Mouse (Mus musculus): ENCODE data around the gene 1110051M20Rik.

Gene 1110051M20Rik

DNA sequence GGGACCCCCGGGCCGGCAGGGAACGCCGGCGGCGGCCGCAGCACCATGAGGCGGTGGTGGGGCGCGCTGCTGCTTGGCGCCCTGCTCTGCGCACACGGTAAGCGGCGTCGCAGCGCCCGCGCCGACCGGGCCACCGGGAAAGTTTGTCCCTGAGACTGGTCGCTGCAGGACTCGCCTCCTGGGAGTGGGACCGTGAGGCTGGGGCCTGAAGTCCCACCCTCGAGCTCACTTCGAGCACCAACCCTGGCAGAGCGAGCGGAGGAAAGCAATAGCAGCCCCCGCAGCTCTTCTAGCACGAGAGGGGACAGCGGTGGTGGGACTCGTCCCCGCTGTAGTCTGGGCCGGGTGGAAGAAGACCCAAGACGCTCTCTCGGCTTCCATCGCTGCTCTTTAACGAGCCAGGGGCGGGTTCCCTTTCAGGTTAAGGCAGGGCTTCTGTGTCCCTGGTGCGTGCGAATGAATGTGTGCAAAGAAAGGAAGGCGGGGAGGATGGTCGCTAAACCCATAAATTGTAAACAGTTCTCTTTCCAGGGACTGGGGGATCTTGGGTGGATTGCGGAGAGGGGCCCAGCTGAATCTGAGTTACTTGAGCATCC, 13.2 kb upstream of the 1110051M20Rik start:
- DNase-seq (ENCODE audit: low read depth): no peak

DNA sequence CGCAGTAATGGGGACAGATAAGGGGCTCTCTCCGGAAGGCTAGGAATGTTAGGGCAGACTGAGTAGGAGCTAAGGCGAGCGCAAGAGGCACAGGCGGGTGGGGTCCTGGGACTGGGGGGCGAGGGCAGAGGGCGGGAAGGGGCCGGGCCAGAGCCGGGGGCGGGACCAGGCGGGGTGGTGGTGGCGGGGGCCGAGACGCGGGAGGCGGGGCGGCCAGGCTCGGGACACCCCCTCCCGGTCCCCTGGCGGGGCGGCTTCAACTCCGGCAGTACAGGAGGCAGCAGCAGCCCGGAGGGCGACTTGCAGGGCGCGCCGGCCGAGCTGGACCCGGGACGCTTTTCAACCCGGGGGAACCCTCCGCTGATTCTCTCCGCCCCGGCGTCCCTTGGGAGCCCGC, 12.8 kb upstream of the 1110051M20Rik start, which contains the start of gene Lrp4:
Gene Lrp4, plus strand, starts transcription at position 253 of the 397 bp plus-strand sequence.
- no peak for DNase-seq (ENCODE audit: low read depth)

DNA sequence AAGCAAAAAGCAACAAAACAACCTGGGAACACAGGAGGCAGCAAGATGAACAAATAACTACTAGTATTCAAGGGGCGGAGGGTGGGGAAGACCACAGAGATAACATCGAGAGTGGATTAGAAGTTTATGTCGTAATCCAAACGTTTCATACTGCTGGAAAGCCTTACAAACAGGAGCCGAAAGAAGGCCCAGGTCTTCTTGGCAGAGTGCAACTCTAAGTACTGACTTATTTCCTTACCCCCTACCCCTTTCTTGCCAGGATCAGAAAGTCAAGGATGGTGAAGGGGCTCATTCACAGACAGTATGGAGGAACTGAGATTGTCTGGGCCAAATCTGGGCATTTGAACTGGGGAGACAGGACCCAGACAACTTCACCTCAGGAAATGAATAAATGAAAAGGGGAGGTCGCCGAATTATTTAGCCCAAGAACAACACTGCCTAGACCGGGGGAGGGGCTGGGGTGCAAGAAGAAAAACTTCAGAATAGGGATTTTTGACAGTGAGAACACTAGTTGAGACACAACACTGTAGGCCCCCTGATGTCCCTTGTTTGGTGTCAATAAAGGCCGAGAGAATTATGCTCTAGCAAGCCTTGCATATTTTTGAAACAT, 12.1 kb upstream of the 1110051M20Rik start:
- DNase-seq (ENCODE audit: low read depth): no peak

DNA sequence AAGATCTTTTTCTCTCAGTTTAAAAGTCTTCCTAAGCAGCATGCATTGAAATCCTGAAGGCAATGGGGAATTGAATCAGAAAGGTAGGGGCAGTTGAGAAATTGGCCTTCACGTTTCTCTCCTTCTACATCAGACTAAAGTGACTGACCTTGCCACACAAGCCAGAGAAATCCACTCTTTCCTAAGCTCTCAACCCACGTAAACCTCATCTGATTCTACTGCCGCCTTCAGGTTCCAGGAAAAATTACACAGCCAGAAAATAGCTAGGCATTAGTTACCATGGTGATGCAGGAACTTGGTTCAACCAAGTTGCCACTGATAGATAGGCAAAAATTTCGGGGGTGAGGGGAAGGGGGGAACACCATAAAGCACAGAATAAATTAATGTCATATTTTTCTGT, 11.3 kb upstream of the 1110051M20Rik start:
- DNase-seq (ENCODE audit: low read depth): no peak

DNA sequence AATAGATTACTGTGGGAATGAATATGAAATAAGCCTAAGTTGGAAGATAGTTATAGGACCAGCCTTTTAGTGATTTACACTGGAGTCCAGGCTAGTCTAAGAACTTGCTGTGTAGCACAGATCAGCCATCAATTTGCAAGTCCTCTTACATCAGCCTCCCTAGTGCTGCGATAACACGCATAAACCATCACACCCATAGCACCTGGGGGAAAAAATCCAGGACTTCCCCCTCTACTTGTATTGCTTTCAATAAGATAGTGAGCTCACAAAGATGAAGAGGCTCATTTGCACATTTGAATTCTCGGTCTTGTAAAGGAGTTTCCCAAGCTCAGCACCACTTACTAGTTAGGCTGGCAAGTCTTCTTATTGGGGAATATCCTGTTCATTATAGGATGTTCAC, 9.9 kb upstream of the 1110051M20Rik start:
- no peak for DNase-seq (ENCODE audit: low read depth)

DNA sequence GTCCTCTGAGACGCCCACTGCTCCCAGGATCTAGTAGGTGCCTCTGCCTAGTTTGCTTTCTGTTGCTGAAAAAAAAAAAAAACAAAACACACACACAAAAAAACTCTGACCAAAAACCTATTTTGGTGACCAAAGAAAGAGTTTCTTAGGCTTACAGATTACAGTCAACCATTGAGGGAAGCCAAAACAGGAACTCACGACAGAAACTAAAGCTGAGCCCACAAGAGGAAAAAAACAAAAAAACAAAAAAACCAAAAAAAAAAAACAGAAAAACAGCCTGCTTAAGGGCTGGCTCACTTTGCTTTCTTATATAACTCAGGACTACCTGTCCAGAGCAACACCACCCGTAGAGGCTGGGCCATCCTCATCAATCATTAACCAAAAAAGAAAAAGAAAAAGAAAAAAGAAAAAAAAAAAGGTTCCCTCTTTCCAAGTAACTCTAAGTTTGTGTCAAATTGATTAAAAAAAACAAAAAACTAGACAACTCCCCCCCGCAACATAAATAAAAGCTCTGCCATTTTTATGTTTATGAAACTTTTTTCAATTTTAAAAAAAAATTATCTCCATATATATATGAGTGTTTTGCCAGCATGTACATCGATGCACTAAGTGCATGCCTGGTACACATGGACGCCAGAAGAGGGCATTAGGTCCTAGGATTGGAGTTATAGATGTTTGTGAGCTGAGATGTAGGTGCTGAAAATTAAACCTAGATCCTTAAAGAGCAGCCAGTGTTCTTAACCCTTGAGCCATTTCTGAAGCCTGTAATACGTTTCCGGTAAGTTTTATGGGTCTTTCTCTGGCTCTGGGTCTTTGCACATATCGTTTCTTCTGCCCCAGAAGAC, 8.9 kb upstream of the 1110051M20Rik start:
- DNase-seq (ENCODE audit: low read depth): no peak

DNA sequence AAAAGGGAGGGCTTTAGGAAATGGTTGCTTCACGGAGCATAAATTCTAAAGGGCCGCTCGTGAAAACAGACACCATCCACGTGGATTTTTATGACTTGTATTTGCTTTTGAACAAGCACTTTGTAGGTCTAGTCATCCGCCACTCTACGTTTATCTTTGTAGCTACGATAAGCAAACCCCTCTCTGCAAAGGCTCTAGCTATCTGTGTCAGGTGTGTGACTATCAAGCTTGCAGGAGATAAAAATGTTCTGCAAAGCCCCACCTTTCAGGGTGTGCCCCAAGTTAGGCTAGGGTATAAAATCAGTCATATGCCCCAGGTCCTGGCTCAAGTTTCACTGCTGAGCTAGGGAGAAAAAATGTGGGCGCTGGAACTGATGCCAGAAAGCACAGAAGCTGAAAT, 8.2 kb upstream of the 1110051M20Rik start:
- no peak for DNase-seq (ENCODE audit: low read depth)

DNA sequence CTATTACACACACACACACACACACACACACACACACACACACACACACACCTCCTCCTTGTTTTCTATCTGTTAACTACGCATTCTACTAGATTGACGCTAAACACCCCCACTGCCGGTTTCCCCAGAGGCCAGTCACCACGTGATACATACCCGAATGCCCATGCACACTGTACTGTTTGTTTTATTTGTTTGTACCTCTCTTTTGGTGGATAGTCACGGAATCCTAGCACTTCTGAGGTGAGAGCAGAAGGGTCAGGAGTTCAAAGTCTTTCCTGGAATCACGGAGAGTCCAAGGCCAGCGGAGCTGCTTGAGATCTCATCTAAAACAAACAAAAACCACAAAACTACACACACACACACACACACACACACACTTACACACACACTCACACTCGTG, 5.8 kb upstream of the 1110051M20Rik start:
- DNase-seq (ENCODE audit: low read depth): no peak

DNA sequence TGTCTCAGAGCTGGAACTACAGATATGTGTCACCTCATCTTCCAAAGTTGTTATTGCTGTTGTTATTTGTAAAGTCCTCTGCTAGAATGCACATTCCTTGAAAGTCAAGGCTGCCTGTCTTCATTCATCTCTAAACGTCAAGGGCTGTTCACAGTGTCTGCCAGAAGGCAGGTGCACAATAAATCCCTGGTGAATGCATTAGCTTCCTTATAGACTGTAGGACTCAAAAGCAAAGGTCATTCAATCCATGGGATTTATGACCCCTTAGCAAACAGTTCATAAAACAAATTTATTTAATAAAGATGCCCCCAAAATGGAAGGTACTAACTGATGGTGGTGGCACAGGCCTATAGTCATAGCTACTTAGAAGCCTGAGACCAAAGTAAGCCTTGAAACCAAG, 5.2 kb upstream of the 1110051M20Rik start:
- no peak for DNase-seq (ENCODE audit: low read depth)

DNA sequence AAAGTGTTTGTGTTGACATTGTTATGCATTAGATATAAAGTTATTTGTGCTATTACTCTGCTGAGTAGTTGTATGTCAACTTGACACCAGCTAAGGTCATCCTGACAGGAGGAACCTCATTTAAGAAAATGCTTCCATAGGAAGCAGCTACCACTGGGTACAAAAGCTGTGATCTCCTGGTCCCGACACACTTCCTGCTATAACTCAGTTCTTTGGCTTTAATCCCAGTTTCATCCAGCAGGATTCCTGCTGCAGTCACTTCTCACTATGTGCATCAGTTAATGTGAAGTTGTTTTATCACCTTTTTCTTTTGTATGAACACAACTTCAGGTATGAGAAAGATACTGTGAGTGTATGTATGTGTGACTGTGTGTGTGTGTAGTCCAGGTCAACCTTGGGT, 2.3 kb downstream of the 1110051M20Rik start:
- DNase-seq (ENCODE audit: low read depth): no peak

DNA sequence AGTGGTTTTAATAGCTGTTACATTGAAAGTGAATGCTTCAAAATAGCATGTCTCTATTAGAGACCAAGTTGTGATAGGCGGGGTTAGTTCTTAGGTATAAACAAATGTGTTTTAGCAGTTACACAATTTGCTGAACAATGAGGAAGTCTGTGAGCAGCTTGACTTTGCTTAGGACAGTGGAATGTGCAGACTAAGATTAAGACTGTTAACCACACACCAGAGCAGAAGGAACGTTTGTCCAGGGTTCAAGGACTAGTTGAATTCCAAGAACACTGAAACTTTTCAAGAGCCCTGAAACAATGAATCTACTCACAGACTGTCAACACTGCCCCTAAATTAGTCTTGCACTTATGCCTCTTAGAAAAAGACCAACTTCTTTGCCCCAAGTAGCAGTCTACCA, 2.8 kb downstream of the 1110051M20Rik start:
- DNase-seq (ENCODE audit: low read depth): no peak

DNA sequence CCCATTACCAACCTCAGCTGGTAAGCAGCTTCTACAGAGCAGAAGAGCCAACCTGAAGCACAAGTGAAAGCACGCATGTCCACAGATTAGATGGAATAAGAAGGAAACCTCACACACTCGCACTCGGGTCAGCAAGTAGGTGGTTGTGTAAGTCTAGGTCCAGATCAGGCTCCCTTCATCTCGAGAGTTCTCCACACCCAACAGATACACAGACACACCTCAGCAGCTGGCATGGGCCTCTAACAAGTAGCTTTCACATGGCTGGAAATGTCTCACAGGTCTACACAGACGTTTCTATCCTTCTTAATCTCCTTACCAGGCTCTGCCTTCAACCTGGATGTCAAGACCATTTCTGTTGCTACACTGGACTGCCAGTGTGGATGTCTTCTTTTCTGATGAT, 3.8 kb downstream of the 1110051M20Rik start:
- no peak for DNase-seq (ENCODE audit: low read depth)

DNA sequence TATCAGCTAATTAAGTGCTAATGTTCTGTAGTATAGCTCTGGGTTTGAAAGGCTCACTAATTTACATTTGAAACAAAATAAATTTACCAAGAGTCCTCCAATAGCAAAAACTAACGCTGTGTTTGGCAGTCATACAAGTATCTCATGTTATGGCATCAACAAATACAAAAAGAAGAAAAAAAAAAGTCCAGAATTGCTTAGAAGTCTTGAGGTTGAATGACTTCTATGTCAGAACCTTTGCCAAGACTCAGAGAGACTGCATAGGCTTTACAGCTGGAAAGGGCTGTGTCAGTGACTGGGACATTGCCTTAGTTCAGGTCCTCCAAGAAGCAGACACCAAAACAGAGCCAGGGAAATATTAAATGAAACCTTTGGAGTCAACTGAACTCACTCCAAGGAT, 4.6 kb downstream of the 1110051M20Rik start:
- no peak for DNase-seq (ENCODE audit: low read depth)

DNA sequence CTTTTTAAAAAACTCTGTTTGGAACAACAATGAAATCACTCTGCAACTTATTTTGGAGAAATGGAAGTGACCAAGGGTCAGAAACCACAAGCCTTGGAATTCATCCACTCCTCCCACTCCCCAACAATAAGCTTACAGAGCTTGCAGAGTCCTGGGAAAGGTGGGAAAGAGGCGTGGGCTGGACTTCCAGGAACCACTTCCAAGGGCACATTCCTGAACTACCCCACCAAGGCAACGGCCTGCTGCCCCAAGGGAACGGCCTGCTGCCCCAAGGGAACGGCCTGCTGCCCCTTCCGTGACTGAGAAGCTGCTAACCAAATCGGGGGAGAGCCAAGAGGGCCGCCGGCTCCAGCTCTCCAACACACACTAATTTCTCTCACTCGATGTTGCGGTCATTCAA, 5.2 kb downstream of the 1110051M20Rik start:
- no peak for DNase-seq (ENCODE audit: low read depth)

DNA sequence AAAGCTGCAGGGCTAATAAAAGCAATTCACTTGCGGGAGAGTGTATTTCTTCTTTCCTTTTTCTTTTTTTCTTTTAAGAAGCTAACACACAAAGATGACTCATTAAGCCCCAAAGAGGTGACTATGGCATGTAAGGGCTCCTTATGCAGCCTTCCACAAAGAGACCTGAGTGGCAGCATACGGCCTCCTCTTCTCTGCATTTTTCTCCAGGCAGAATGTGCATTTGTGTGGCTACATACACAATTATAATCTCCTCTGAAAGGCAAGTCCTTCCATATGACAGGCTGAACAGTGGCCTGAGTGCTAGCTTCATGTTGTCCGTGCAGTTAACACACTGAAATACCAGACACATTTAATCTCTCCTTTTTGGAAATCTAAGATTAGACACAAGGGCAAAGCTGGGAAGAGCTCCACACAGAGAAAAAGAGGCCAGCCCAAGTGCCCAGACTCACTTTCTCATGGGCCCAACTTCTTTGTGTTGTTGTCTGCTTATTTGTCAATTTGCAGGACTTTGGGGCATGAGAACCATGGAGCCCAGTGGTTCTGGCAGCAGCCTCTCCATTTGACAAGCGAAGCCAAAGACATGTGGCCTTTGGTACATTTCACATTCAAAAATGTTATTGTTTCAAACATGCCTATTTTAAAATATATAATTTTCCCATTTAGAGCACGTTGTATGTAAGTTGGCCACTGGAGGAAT, 7.2 kb downstream of the 1110051M20Rik start:
- DNase-seq (ENCODE audit: low read depth): no peak

DNA sequence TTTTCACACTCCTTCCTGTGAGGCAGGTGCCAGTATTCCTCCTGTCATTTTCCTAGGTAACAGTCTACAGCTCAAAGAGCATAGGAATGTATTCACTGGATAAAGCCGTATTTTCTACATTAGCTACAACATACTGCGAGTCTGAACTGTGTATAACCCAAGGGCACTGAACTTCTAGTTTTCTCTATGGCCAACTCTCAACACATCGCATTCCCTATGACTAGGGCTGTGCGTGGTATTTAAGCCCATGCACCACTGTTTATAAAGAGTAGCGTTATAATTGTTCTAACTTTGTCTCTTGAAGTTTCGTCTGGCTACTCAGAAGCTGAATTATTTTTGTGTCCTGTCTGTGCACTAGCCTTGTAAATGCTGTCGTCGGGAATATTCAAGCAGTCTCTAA, 7.8 kb downstream of the 1110051M20Rik start:
- no peak for DNase-seq (ENCODE audit: low read depth)

DNA sequence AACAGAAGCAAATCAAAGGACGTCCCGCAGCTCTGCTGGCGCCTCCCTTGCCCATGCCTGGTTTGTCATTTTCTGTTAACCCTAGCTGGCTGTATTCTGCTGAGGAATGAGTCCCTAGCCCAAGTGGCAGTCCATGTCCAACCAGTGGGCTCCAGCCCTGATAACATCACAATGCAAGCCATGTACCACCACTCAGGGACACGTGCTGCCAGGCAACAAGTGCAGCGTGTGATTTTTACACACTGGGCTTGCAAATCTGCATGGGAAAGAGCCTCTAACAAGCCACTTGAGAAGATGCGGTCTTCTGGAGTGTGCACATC, 13.9 kb downstream of the 1110051M20Rik start:
- no peak for DNase-seq (ENCODE audit: low read depth)

DNA sequence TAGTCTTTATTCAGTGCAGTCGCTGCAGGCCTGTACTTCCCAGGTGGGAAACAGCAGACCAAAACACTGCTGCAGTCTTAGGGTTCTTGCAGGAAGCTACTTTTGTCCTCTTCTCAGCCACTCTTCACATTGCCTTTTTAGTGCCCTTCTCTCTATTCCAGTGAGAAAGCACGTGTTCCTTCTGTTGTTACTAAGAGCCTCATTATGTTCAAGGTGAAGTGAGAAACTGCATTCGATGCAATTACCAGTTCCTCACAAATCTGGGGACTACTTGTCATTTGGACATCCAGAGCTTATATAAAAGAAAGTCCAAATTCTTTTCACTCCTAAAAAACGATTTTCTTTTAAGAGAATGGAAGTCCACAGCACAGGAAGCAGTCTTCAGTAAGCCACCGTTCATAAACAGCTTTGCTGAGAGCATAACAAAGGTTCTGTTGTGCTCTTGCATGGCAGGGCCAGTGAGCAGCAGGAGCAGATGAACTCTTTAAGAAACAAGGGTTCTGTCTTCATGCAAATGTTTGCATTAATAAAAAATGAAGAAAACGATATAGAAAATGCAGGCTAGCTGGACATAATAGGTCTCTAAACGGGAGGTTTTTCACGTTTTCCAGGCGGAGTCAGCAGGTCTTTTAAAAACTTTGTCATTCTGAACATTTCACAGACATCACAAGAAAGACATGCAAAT, 14.4 kb downstream of the 1110051M20Rik start:
- no peak for DNase-seq (ENCODE audit: low read depth)

DNA sequence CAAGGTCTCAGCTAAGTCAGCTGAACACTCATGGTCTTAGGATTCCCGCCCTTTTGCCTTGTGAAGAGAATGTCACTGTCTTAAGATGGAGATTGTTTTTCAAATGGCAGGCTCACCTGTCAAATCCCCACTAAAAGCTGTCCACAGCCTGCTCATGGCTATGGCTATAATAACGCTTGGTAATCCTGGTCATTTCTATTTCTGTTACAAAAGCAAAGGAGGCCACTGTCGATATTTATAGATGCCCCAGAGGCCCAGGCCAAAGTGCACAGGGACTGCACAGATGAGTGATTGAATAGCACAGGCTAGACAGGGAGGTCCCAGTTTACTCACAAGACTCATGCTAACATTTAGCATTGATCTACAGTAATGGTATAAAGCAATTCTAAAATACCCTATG, 15.4 kb downstream of the 1110051M20Rik start:
- DNase-seq (ENCODE audit: low read depth): no peak

DNA sequence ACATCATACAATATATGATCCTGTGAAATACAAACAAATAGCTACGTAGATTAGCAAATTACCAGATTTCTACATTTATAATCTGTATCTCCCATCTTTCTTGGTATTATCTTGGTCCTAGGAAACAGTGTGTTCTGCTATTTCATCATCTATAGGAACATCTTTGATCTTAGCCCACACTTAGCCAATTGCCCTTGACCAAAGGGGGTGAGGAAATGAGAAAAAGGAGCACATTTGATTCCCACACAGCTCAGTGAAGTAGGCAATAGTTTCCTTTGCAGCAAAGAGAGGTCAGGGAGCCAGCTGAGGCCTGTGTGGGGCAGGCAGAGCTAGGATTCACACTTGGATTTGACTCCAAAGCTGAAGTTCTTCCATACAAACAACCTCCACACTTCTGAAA, 18.2 kb downstream of the 1110051M20Rik start:
- no peak for DNase-seq (ENCODE audit: low read depth)

DNA sequence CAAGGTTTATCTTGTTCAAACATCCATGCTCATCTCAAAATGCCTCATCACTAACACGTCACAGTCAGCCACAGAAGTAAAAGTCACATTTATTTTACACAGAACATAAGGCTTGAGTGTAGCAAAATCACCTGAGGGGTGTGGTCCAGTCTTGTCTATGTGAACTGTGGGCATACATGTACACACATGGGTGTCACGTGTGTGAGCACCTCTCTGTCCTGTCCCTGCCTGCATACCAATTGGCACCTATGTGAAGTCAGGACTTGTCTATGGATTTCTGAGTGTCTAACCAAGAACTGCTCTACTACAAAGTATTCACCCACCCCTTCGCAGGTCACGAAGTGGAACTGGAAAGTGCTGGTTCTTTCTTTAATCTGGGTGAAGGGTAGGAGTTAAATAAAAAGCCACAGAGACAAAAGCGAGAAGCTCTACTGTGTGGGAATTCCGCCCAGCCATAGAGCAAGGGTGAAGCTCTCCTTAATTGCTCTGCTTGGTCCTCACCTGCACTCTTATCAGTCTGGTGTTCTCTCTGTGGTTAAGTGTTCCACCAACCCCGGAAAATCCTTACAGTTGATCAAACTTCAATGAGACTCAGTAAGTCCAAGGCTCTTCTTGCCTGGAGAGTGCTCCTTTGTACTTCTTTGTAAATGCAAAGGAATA, 20.3 kb downstream of the 1110051M20Rik start:
- DNase-seq (ENCODE audit: low read depth): no peak

DNA sequence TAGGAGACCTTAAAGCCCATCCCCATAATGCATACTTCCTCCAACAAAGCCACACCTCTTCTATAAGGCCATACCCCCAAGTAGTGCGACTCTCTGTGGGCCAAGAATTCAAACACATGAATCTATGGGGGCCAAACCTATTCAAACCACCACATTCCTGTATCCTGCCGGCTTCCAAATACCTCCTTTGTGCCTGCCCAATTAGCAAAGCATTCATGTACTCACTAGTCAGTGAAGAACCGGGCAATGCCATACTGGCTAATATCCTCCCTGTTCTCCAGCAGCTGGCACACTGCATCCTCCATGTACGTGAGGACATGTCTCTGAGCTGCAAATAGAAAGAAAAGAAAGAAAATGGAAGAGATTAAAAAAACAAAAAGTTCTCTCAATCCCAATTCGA, 22.9 kb downstream of the 1110051M20Rik start:
- no peak for DNase-seq (ENCODE audit: low read depth)
